Mouse (Mus musculus) cerebellum, adult 11 months (tissue): ENCODE data around the gene Hist1h2bb.
A peak's percentile ranks its signal among the peaks of the same experiment; 100 is the strongest.

ENCODE experiments used
- DNase-seq: peaks from one replicate; pipeline ENCODE4 v3.0.0; 2022

Hist1h2bb gene

GRCm38 (mm10) chr13:23728472-23729191 is 17.9 kb upstream of the Hist1h2bb start:
- no peak for DNase-seq

GRCm38 (mm10) chr13:23729192-23729525 is 17.4 kb upstream of the Hist1h2bb start:
- DNase-seq = no peak

GRCm38 (mm10) chr13:23729706-23730105 is 16.8 kb upstream of the Hist1h2bb start:
- no peak for DNase-seq

- DNase-seq = no peak
These were observed 16.1 kb upstream of the Hist1h2bb start for GRCm38 (mm10) chr13:23730479-23730878.

- no peak for DNase-seq
These were observed 14.3 kb upstream of the Hist1h2bb start for GRCm38 (mm10) chr13:23732156-23732804.

GRCm38 (mm10) chr13:23737091-23737490 is 9.4 kb upstream of the Hist1h2bb start:
- DNase-seq = no peak

- peak; percentile 16 for DNase-seq
These were observed 8.5 kb upstream of the Hist1h2bb start for GRCm38 (mm10) chr13:23738041-23738440.

- DNase-seq = peak; percentile 74
These were observed 7.9 kb upstream of the Hist1h2bb start, which contains the start of gene Hist1h1c for GRCm38 (mm10) chr13:23738677-23739068. Gene Hist1h1c (plus strand): TSS chr13:23738808.

- peak; percentile 84 for DNase-seq
These were observed 7.2 kb upstream of the Hist1h2bb start for GRCm38 (mm10) chr13:23739069-23739921.

- DNase-seq = no peak
These were observed 6.6 kb upstream of the Hist1h2bb start for GRCm38 (mm10) chr13:23739922-23740252.

- DNase-seq = no peak
These were observed 6.2 kb upstream of the Hist1h2bb start for GRCm38 (mm10) chr13:23740256-23740840.

GRCm38 (mm10) chr13:23740910-23741309 is 5.6 kb upstream of the Hist1h2bb start:
- DNase-seq = no peak

GRCm38 (mm10) chr13:23742007-23742406 is 4.5 kb upstream of the Hist1h2bb start:
- no peak for DNase-seq

GRCm38 (mm10) chr13:23743215-23743614 is 3.3 kb upstream of the Hist1h2bb start:
- no peak for DNase-seq

- no peak for DNase-seq
These were observed 2.6 kb upstream of the Hist1h2bb start for GRCm38 (mm10) chr13:23743963-23744362.

- no peak for DNase-seq
These were observed 1.8 kb upstream of the Hist1h2bb start for GRCm38 (mm10) chr13:23744421-23745380.

- DNase-seq = peak; percentile 70
These were observed 963 bp upstream of the Hist1h2bb start, which contains the start of gene Hist1h3c for GRCm38 (mm10) chr13:23745381-23746161. Gene Hist1h3c (minus strand): TSS chr13:23745602.

- DNase-seq = no peak
These were observed 752 bp downstream of the Hist1h2bb start for GRCm38 (mm10) chr13:23747081-23747891.

- no peak for DNase-seq
These were observed 1.4 kb downstream of the Hist1h2bb start for GRCm38 (mm10) chr13:23747892-23748288.

GRCm38 (mm10) chr13:23749563-23750121 is 3.1 kb downstream of the Hist1h2bb start:
- DNase-seq = no peak
